Mouse (Mus musculus) spleen, adult 2 months (tissue): ENCODE measurements around the gene Sipa1l1.

Experiments used
- CTCF ChIP-seq: fragments of 200-500 bp; IDR thresholded peaks from 2 replicates; pipeline ENCODE4 v1.5.1; 2011; ENCODE audit warnings: mild to moderate bottlenecking, inconsistent platforms; ENCODE audit not compliant: insufficient read depth, insufficient read length, insufficient replicate concordance; ENCODE audit errors: extremely low read depth
- POLR2A ChIP-seq: fragments of 200-500 bp; IDR thresholded peaks from 2 replicates; pipeline ENCODE4 v1.6.1; 2011; ENCODE audit warnings: low read depth, low read length, inconsistent platforms

DNA sequence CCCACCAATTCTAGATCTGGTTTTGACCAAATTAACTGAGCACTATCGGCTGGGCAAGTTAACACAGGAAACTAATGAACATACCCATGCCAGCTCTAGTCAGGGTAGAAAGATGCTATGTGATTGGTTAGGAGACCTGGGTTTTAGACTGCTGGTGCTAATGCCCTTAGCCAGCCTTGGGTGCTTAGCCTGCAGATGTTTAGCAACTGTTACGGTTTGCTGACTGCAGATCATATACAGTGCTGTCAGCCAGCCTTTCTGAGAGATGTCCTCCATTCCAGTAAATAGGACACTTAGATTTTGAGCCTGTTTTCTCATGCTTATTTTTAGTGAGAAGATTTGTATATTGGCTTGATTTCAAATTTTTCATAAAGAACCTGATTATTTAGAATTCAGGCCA is 135.0 kb downstream of the Sipa1l1 start:
- TF ChIP-seq CTCF = no peak
- TF ChIP-seq POLR2A = no peak
